Mouse (Mus musculus) hindbrain, embryonic 13.5 days (tissue): ENCODE data around the gene Tex19.1. TPM values are rescaled to one million over a fixed set of nuclear protein-coding genes. Genes with fewer than 3 reads are reported as not detected.

ENCODE experiments used
- ATAC-seq: fragments of 200-750 bp; cut with Nextera tagmentation; 2 replicates; pipeline ENCODE4 v1.8.0; 2017; ENCODE audit warnings: moderate TSS enrichment; ENCODE audit not compliant: low FRiP score
- H3K27ac ChIP-seq: fragments of 300-500 bp; sonication (generic); 2 replicates; pipeline ENCODE4 v1.5.1; 2015; ENCODE audit warnings: inconsistent platforms, mild to moderate bottlenecking, moderate library complexity
- H3K27me3 ChIP-seq: fragments of 300-500 bp; sonication (generic); 2 replicates; pipeline ENCODE4 v1.6.1; 2015; ENCODE audit warnings: mild to moderate bottlenecking, inconsistent platforms
- H3K36me3 ChIP-seq: fragments of 300-500 bp; sonication (generic); 2 replicates; pipeline ENCODE4 v1.6.1; 2015; ENCODE audit warnings: mild to moderate bottlenecking, inconsistent platforms
- H3K4me1 ChIP-seq: fragments of 300-500 bp; sonication (generic); replicated peaks from 2 replicates; pipeline ENCODE4 v1.6.1; 2015; ENCODE audit warnings: inconsistent platforms
- H3K4me2 ChIP-seq: fragments of 300-500 bp; sonication (generic); 2 replicates; pipeline ENCODE4 v1.6.1; 2015; ENCODE audit warnings: inconsistent platforms, mild to moderate bottlenecking, moderate library complexity
- H3K4me3 ChIP-seq: fragments of 300-500 bp; sonication (generic); 2 replicates; pipeline ENCODE4 v1.5.1; 2015; ENCODE audit warnings: mild to moderate bottlenecking, inconsistent platforms
- H3K9ac ChIP-seq: fragments of 300-500 bp; sonication (generic); 2 replicates; pipeline ENCODE4 v1.6.1; 2015; ENCODE audit warnings: mild to moderate bottlenecking, inconsistent platforms
- H3K9me3 ChIP-seq: fragments of 300-500 bp; sonication (generic); 2 replicates; pipeline ENCODE4 v1.6.1; 2016; ENCODE audit warnings: inconsistent platforms
- WGBS: fragments of 180-500 bp; shearing (Covaris S2); methylation state at CpG from one replicate; pipeline ENCODE4 v1.1.7; 2015; 5-methylcytosine and 5-hydroxymethylcytosine counted together
- polyA plus RNA-seq: library from polyadenylated mRNA; unstranded; fragments of >200 nt; fragmentation: Nextera tagmentation; extraction: Ambion mirVana; gene quantifications from 2 replicates; pipeline ENCODE4 v1.2.1, GENCODE M21; 2015

Gene Tex19.1
- polyA plus RNA-seq, 1 experiment from 2014 or later, result not detected

GRCm38 (mm10) chr11:121156411-121156891 is 10.5 kb downstream of the Tex19.1 start:
- peaks cover 36% of the 10 kb centered on the region for H3K27me3 ChIP-seq
- 0 out of 2 replicates have a peak, but pooled peaks have one; percentile 17 for ATAC-seq
- peak overlapping the region; percentile 45 for H3K4me3 ChIP-seq

DNA sequence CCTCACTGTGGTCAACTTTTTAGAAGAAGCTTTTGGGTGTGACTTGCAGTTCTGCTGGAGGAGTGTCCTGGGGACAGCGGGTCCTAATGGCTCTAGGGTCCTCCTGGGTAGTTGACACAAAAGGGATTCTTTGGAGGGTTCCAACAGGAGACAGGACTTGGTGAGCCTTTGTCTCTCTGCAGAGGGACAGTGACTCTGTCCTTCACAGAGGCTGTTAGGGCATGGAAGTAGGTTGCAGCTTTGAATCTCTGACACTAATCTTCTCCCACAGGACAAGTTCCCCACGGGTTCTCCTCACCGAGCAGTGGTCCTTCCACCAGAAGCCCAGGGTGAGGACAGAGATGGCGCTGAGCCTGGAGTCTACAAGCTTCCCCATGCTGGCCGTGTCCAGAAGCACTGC is 14.0 kb downstream of the Tex19.1 start, which contains the start of gene Uts2r:
Uts2r (plus strand) TSS at position 301 of the 400 bp plus-strand sequence.
- H3K4me1 ChIP-seq, result peaks cover 16% of the 10 kb centered on the region
- H3K9me3 ChIP-seq, result no peaks in the 10 kb centered on the region
- H3K4me2 ChIP-seq, result no peak within 1 kb of the TSS
- peaks cover 32% of the 10 kb centered on the region for H3K27me3 ChIP-seq
- no peaks in the 10 kb centered on the region for H3K36me3 ChIP-seq
- H3K27ac ChIP-seq, result no peak within 1 kb of the TSS
- no peak for ATAC-seq
- H3K9ac ChIP-seq, result no peak within 1 kb of the TSS
- WGBS, result 87% methylated on average over 5 of the region's 5 CpGs
- H3K4me3 ChIP-seq, result no peak within 1 kb of the TSS

More at GRCm38 (mm10) chr11:121156411-121156891, 10.5 kb downstream of the Tex19.1 start:
- no peaks in the 10 kb centered on the region for H3K9me3 ChIP-seq
- H3K27ac ChIP-seq, result no peak overlapping the region
- peak overlapping the region; percentile 70 for H3K4me2 ChIP-seq
- H3K9ac ChIP-seq, result peak overlapping the region; percentile 65
- WGBS, result 1% methylated on average over 45 of the region's 45 CpGs
- peaks cover 30% of the 10 kb centered on the region for H3K4me1 ChIP-seq
- no peaks in the 10 kb centered on the region for H3K36me3 ChIP-seq

DNA sequence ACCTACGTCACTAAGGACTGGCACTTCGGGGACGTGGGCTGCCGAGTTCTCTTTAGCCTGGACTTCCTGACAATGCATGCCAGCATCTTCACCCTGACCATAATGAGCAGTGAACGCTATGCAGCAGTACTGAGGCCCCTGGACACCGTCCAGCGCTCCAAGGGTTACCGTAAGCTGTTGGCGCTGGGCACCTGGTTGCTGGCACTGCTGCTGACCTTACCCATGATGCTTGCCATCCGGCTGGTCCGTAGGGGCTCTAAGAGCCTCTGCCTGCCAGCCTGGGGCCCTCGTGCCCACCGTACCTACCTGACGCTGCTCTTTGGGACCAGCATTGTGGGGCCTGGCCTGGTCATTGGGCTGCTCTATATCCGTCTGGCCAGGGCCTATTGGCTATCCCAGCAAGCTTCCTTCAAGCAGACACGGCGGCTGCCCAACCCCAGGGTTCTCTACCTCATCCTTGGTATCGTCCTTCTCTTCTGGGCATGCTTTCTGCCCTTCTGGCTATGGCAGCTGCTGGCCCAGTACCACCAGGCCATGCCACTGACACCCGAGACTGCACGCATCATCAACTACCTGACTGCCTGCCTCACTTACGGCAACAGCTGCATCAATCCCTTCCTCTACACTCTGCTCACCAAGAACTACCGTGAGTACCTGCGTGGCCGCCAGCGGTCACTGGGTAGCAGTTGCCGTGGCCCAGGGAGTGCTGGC is 14.8 kb downstream of the Tex19.1 start:
- 93% methylated on average over 26 of the region's 26 CpGs for WGBS
- H3K9me3 ChIP-seq, result no peaks in the 10 kb centered on the region
- ATAC-seq, result no peak
- no peaks in the 10 kb centered on the region for H3K36me3 ChIP-seq
- H3K4me3 ChIP-seq, result no peak overlapping the region
- H3K27me3 ChIP-seq, result peaks cover 24% of the 10 kb centered on the region
- H3K9ac ChIP-seq, result no peak overlapping the region
- H3K27ac ChIP-seq, result no peak overlapping the region
- H3K4me2 ChIP-seq, result no peak overlapping the region
- peaks cover 12% of the 10 kb centered on the region for H3K4me1 ChIP-seq

GRCm38 (mm10) chr11:121163751-121164150 is 17.8 kb downstream of the Tex19.1 start:
- H3K36me3 ChIP-seq, result no peaks in the 10 kb centered on the region
- no peak for ATAC-seq
- H3K4me1 ChIP-seq, result no peaks in the 10 kb centered on the region
- H3K9me3 ChIP-seq, result no peaks in the 10 kb centered on the region
- no peak overlapping the region for H3K27ac ChIP-seq
- no peak overlapping the region for H3K4me3 ChIP-seq
- H3K9ac ChIP-seq, result no peak overlapping the region
- no peaks in the 10 kb centered on the region for H3K27me3 ChIP-seq
- WGBS, result 91% methylated on average over 4 of the region's 4 CpGs
- no peak overlapping the region for H3K4me2 ChIP-seq

GRCm38 (mm10) chr11:121173203-121173602 is 27.3 kb downstream of the Tex19.1 start:
- Histone ChIP-seq H3K4me1 (peaks cover 25% of the 10 kb centered on the region), H3K4me2 (no peak overlapping the region), H3K4me3 (no peak overlapping the region), H3K9ac (no peak overlapping the region), H3K27me3 (no peaks in the 10 kb centered on the region), H3K9me3 (no peaks in the 10 kb centered on the region), H3K27ac (no peak overlapping the region), H3K36me3 (no peaks in the 10 kb centered on the region)
- WGBS, result 68% methylated on average over 5 of the region's 5 CpGs
- no peak for ATAC-seq

DNA sequence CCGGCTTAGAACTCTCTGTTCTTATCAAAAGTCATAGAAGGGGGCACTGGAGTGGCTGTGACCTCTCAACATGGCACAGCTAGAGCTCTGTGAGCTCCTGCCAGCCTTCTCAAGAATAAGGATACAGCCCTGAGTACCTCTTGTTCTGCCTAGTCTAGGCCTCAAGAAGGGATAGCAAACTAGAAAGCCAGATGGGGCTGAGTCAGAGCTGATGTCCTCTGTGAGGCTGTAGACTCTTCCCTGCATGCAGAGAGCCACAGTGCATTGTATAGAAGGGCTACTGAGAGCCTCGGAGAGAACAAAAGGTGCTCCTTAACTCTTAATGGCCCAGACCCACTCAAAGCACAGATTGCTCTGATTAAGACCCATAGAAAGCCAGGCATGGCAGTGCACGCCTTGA is 28.3 kb downstream of the Tex19.1 start:
- WGBS, result 46% methylated on average over 3 of the region's 3 CpGs
- Histone ChIP-seq H3K4me3 (no peak overlapping the region), H3K36me3 (no peaks in the 10 kb centered on the region), H3K27ac (no peak overlapping the region), H3K4me1 (peaks cover 25% of the 10 kb centered on the region), H3K27me3 (no peaks in the 10 kb centered on the region), H3K9me3 (no peaks in the 10 kb centered on the region), H3K9ac (no peak overlapping the region), H3K4me2 (no peak overlapping the region)
- no peak for ATAC-seq

DNA sequence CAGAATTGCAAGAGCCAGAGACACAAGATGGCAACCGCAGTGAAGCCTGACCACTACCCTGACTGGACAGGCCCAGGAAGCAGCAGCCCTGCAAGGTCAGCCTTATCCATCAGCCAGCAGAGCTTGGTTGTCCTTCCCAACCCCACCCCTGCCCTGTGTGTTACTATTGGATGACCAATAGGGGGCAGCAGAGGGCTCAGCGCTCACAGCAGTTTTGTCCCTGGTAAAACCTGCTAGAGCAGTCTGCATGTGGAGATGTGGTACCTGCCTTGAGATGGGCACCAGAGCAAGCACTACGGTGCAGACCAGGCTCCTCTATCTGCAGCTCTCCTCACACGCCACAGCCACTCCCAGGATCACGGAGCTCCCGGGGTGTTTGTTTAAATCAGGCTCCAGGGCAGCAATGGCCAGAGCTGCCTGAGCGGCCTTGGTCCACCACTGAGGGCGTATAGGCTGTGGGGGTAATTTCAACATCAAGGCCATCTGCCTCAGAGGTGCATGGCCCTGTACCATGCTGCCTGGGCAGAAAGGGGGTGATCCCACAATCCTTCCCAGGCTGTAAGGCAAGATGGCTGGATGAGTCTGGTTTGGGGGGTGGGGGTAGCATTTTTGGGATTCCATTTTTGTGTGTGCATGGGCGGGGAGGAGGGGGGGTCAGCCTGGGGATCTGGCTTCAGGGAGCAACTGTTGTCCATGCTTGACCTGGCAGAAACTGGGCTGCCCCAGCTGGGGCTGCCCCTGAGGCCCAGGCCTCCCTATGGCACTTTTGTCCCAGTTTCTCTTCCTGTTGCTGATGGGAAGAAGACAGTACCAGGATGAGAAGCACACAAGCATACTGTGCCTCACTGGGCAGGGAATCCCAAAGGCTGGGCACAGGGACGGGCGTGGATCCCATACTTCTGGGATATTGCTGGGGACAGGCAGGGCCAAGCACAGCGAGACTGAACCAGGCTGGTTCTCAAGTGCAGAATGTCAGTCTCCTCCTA is 30.6 kb downstream of the Tex19.1 start:
- no peak for ATAC-seq
- H3K4me2 ChIP-seq, result no peak overlapping the region
- no peak overlapping the region for H3K9ac ChIP-seq
- H3K36me3 ChIP-seq, result peaks cover 12% of the 10 kb centered on the region
- no peak overlapping the region for H3K27ac ChIP-seq
- no peaks in the 10 kb centered on the region for H3K27me3 ChIP-seq
- H3K4me3 ChIP-seq, result no peak overlapping the region
- H3K4me1 ChIP-seq, result peaks cover 25% of the 10 kb centered on the region
- no peaks in the 10 kb centered on the region for H3K9me3 ChIP-seq
- 63% methylated on average over 12 of the region's 12 CpGs for WGBS

DNA sequence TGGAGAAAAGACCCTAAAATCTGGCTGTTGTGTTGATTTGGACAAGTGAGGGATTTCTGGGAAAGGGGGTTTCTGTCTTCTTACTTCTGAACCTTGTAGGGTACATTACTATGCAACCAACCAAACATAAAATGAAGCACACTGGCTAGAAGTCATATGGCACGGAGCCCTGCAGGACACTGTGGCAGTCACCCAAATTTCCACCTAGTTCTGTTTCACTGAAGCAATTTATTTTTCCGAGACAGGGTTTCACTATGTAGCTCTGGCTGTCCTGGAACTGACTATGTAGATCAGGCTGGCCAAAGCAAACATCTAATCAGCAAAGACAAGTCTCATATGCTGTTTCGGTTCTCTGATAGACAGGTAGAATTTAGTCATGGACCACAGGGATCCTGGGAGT is 43.7 kb downstream of the Tex19.1 start:
- Histone ChIP-seq H3K9me3 (no peaks in the 10 kb centered on the region), H3K27ac (no peak overlapping the region), H3K36me3 (peaks cover 29% of the 10 kb centered on the region), H3K27me3 (no peaks in the 10 kb centered on the region), H3K9ac (no peak overlapping the region), H3K4me2 (no peak overlapping the region), H3K4me1 (no peaks in the 10 kb centered on the region), H3K4me3 (no peak overlapping the region)
- WGBS, result 88% methylated on average over 3 of the region's 3 CpGs
- no peak for ATAC-seq

GRCm38 (mm10) chr11:121192742-121193141 is 46.8 kb downstream of the Tex19.1 start:
- 58% methylated on average over 2 of the region's 2 CpGs for WGBS
- no peak for ATAC-seq

DNA sequence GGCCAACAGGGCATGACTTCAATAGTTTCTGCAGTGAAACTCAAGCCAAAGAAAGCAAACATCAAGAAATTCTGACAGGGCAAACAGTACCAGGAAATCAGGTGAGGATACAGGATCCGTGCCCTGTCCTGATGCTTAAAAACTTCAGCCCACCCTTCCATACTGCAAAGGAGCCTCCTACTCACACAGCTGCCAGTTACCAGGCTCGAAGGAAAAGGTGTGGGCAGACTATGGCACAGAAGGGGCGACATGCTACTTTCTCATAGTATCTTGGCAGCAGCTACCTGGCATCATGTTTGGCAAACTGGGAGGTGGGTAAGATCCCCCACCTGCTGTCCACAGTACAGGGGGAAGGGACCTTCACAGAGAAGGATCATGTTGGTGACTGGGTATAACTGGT is 47.5 kb downstream of the Tex19.1 start:
- no peaks in the 10 kb centered on the region for H3K9me3 ChIP-seq
- no peak overlapping the region for H3K4me3 ChIP-seq
- H3K36me3 ChIP-seq, result peaks cover 35% of the 10 kb centered on the region
- no peaks in the 10 kb centered on the region for H3K27me3 ChIP-seq
- no peak overlapping the region for H3K9ac ChIP-seq
- no peak for ATAC-seq
- 92% methylated on average over 3 of the region's 3 CpGs for WGBS
- no peak overlapping the region for H3K27ac ChIP-seq
- no peaks in the 10 kb centered on the region for H3K4me1 ChIP-seq
- H3K4me2 ChIP-seq, result no peak overlapping the region

More at GRCm38 (mm10) chr11:121192742-121193141, 46.8 kb downstream of the Tex19.1 start:
- H3K9ac ChIP-seq, result peak overlapping the region; percentile 39; the same call in 1 of the 2 replicates
- no peaks in the 10 kb centered on the region for H3K27me3 ChIP-seq
- no peak overlapping the region for H3K27ac ChIP-seq
- H3K9me3 ChIP-seq, result no peaks in the 10 kb centered on the region
- peaks cover 36% of the 10 kb centered on the region for H3K36me3 ChIP-seq
- no peaks in the 10 kb centered on the region for H3K4me1 ChIP-seq
- no peak overlapping the region for H3K4me2 ChIP-seq
- no peak overlapping the region for H3K4me3 ChIP-seq
